Mouse (Mus musculus) Patski (cell line): ENCODE measurements around the gene Atp1a4. TPM values are rescaled to one million over a fixed set of nuclear protein-coding genes. Genes with fewer than 3 reads are reported as not detected.

Experiments
- ATAC-seq: fragments of 100-300 bp; one replicate; pipeline ENCODE4 v1.8.0; 2021
- CTCF ChIA-PET: fragments of 350-600 bp; sonication (Branson Sonifier 250); formaldehyde crosslinking; loops from one replicate; lab custom pipeline; 2022; ENCODE audit warnings: inconsistent platforms; lab: Charles Lee
- POLR2A ChIA-PET: fragments of 350-600 bp; sonication (Branson Sonifier 250); formaldehyde crosslinking; loops from one replicate; lab custom pipeline; 2022; ENCODE audit warnings: antibody characterized with exemption, inconsistent platforms; lab: Charles Lee
- DNase-seq: peaks from one replicate; pipeline ENCODE4 v3.0.0-alpha.2; 2011; ENCODE audit warnings: low read depth, low spot score
- H3K27me3 ChIP-seq: fragments of 371-371 bp; one replicate; pipeline ENCODE4 v1.5.1; 2021
- CTCF ChIP-seq: fragments of 100-300 bp; IDR thresholded peaks from one replicate; pipeline ENCODE4 v1.5.1; 2021
- in situ Hi-C: fragments of 300-500 bp; cut with MboI; formaldehyde crosslinking; loops from 3 replicates; pipeline ENCODE4 v1.11.1; 2018; ENCODE audit warnings: low pct_unique_long_range_greater_than_20kb, mixed read lengths
- polyA plus RNA-seq: library from polyadenylated mRNA; unstranded; gene quantifications from one replicate; pipeline ENCODE4 v1.2.3, GENCODE M21; 2021

Gene Atp1a4
- polyA plus RNA-seq, 1 experiment from 2014 or later: 0.06 TPM

- CTCF ChIA-PET: interaction anchor here (14.5 kb wide), 1 partner anchor 10 kb away, joined by 144 read pairs; no protein-coding TSS in a partner anchor
Observed at GRCm38 (mm10) chr1:172228209-172228608, 30.0 kb downstream of the Atp1a4 start.

DNA sequence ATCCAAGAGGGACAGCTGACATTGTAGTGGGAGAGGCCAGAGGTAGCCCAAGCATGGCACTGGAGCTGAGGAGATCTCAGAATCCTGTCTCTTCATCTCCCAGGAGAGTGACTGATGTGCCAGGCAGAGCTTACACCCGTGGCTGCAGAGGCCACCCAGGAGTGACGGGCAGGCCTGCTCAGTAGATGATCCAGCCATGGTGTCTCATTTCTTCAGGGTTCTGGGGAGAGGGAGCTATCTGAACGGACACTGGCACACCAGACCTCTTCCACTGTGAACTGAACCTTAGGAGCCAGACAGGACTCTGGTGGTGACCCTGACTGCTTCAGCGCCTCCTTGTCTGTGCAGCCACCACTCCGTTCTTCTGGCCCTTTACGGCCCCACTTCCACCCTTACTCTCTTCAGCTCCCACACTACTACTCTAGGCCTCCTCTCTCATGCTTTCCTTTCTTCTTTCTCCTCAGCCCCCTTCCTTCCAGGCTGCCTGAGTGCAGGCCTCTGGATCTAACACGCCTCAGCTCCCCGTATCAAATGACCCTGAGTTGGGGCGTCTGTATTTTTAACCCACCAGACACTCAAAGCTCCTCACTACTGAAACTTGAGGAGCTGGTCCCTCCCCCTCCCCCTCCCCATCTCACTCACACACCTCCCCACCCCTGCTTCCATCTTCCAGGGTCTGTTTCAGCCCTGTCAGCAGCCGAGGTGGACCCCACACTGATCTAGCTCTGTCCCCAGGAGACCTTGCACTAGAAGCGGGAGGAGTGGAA is 36.7 kb downstream of the Atp1a4 start:
- POLR2A ChIA-PET: interaction anchor here (0.7 to 0.8 kb wide), 2 partner anchors 14 to 19 kb away, joined by 3 read pairs; no protein-coding TSS in a partner anchor
- ATAC-seq (no peak), DNase-seq (no peak)
- TF ChIP-seq CTCF: no peak
- in situ Hi-C loops: no loop called here
- H3K27me3 ChIP-seq: no peaks in the 10 kb centered on the region
- CTCF ChIA-PET: interaction anchor here (14.5 kb wide), 1 partner anchor 17 kb away, joined by 144 read pairs; no protein-coding TSS in a partner anchor

More at GRCm38 (mm10) chr1:172228209-172228608, 30.0 kb downstream of the Atp1a4 start:
- no peak for DNase-seq
- POLR2A ChIA-PET: interaction anchor here (0.7 to 1.0 kb wide), 3 partner anchors 12 to 1375 kb away, joined by 3 read pairs; no protein-coding TSS in a partner anchor
- no peak for TF ChIP-seq CTCF
- in situ Hi-C loops: no loop called here
- H3K27me3 ChIP-seq: no peaks in the 10 kb centered on the region
- no peak for ATAC-seq

DNA sequence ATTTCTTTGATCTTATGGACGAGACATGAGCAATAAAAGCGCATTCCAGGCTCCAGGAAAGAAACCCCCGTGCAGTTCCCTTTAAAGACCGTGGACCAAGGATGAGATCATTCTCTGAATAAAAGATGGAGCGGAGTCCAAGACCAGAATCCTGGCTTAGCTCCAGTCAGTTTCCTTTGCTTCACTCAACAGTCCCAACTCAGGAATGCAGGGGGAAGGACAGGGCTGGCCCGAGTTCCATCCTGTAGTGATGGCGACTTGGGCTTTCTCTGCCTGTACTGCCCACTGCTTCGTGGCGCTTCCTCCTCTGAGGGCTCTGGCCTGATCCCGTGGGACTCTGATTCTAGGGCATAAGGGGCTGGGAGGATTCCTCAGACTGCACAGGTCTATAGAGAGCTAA is 37.8 kb downstream of the Atp1a4 start:
- TF ChIP-seq CTCF: no peak
- CTCF ChIA-PET: interaction anchor here (1.2 to 14.5 kb wide), 2 partner anchors 18 to 26 kb away, joined by 3 to 144 read pairs; no protein-coding TSS in a partner anchor
- POLR2A ChIA-PET: interaction anchor here (0.8 to 1.8 kb wide), 3 partner anchors 15 to 16 kb away, joined by 3 to 7 read pairs (median 3); no protein-coding TSS in a partner anchor
- in situ Hi-C loops: no loop called here
- peak; percentile 74 for ATAC-seq
- DNase-seq: no peak
- H3K27me3 ChIP-seq: no peaks in the 10 kb centered on the region

DNA sequence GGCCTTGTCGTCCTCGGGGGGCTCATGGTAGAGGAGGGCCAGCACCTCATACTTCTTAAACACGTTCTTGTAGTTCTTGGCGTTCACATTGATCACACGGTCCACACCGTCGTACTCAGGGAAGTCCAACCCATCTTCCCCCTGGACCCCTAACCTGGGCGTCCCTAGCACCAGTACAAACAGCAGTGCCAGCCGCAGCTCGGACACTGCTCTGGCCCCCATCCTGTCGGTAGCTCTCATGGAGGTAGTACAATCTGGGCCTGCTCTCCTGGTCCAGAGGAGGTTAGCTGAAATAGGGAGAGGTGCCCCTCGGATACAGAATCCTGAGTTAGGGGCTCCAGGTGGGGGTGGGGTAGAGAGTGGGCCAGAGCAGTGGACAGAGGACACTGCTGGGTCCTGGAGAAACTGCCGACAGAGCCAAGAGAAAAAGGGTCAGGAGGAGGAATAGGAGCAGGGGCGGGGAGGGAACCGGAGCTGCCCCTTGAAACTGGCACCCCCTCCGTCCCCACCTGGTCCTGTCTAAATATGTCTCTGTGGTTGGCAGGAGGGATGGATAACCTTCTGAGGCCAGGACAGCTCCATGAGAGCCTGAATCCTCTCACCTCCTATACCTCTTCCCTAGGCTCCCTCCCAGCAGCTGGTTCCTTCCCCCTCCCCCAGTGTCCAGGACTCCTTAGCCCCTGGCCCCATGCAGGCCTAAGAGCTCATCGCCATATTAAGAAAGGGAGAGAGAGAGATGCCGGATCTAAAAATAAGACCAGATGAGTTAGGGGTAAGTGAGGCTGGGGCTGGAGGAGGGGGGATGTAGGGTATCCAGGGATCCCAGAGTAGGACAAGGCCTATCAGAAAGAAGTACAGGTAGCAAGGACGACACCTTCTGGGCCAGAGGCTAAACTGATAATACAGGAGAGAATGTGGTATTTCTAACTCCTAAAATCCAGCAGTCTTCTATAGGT is 38.5 kb downstream of the Atp1a4 start, which contains the start of gene Casq1:
Casq1 (minus strand) TSS at position 418 of the 956 bp plus-strand sequence.
- no peak for DNase-seq
- no peaks in the 10 kb centered on the region for H3K27me3 ChIP-seq
- in situ Hi-C loops: no loop called here
- ChIA-PET POLR2A (interaction anchor here (0.7 to 1.8 kb wide), 5 partner anchors 14 to 21 kb away, joined by 3 to 7 read pairs (median 4); no protein-coding TSS in a partner anchor), CTCF (interaction anchor here (0.7 to 14.5 kb wide), 4 partner anchors 19 to 89 kb away, joined by 3 to 144 read pairs (median 4); no protein-coding TSS in a partner anchor)
- ATAC-seq: no peak
- TF ChIP-seq CTCF: no peak

- TF ChIP-seq CTCF: no peak
- CTCF ChIA-PET: interaction anchor here (0.8 to 14.5 kb wide), 3 partner anchors 12 to 91 kb away, joined by 3 to 144 read pairs (median 11); partner anchors contain the start of gene Pea15a
- no peaks in the 10 kb centered on the region for H3K27me3 ChIP-seq
- ATAC-seq (no peak), DNase-seq (no peak)
- POLR2A ChIA-PET: interaction anchor here (1.3 to 1.8 kb wide), 3 partner anchors 13 to 25 kb away, joined by 4 to 11 read pairs (median 7); no protein-coding TSS in a partner anchor
- in situ Hi-C loops: no loop called here
Observed at GRCm38 (mm10) chr1:172218164-172218910, 39.9 kb downstream of the Atp1a4 start.

GRCm38 (mm10) chr1:172217148-172217547 is 41.1 kb downstream of the Atp1a4 start:
- TF ChIP-seq CTCF: no peak
- no peaks in the 10 kb centered on the region for H3K27me3 ChIP-seq
- in situ Hi-C loops: no loop called here
- ChIA-PET POLR2A (interaction anchor here (0.6 to 1.3 kb wide), 6 partner anchors 12 to 92 kb away, joined by 3 to 11 read pairs (median 3); no protein-coding TSS in a partner anchor), CTCF (interaction anchor here (1.0 to 14.5 kb wide), 5 partner anchors 11 to 75 kb away, joined by 3 to 144 read pairs (median 5); partner anchors contain the start of genes Igsf8 and Pea15a)
- no peak for DNase-seq
- ATAC-seq: peak; percentile 63

DNA sequence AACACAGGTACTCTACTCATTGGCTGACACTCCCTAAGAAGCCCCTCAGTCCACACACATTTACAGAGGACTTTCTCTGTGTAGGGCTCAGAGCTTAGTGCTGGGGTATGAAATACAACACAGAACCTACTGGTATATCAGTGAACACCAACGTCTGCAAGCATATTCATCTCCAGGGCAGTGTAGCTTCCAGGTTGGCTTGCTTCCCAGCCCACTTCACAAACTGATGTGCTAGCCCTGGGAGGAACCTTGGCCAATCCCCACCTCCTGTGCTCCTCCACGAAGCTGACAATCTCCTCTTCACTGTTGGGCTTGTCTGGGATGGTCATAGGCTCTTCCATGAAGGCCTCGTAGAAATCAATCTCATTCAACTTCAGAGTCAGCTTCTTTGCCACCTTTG is 43.5 kb downstream of the Atp1a4 start:
- ChIA-PET CTCF (interaction anchor here (1.7 kb wide), 2 partner anchors 28 to 65 kb away, joined by 3 to 4 read pairs; no protein-coding TSS in a partner anchor), POLR2A (no interaction called here)
- no peak for TF ChIP-seq CTCF
- no peaks in the 10 kb centered on the region for H3K27me3 ChIP-seq
- in situ Hi-C loops: no loop called here
- DNase-seq (no peak), ATAC-seq (no peak)

DNA sequence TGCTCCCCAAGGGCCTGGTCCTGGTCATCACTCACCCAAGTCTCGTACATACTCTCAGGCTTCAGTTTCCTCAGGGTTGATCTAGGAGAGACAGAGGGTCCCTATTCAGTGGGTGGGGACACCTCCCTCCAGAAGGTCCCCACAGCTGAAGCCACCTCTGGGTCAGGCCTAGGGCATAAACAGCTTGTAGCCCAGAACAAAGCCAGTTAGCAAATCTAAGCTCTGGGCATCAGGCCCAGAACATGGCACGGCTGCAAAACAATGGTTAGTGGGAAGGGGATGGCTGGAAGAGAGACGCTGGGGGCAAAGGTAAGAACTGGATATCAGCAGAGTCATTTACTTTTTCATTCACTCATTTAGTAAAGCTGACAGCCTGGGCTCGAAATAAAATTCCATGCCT is 44.4 kb downstream of the Atp1a4 start:
- CTCF ChIA-PET: interaction anchor here (0.8 to 1.4 kb wide), 3 partner anchors 12 to 96 kb away, joined by 3 read pairs; no protein-coding TSS in a partner anchor
- DNase-seq (no peak), ATAC-seq (no peak)
- POLR2A ChIA-PET: no interaction called here
- in situ Hi-C loops: no loop called here
- H3K27me3 ChIP-seq: no peaks in the 10 kb centered on the region
- no peak for TF ChIP-seq CTCF

DNA sequence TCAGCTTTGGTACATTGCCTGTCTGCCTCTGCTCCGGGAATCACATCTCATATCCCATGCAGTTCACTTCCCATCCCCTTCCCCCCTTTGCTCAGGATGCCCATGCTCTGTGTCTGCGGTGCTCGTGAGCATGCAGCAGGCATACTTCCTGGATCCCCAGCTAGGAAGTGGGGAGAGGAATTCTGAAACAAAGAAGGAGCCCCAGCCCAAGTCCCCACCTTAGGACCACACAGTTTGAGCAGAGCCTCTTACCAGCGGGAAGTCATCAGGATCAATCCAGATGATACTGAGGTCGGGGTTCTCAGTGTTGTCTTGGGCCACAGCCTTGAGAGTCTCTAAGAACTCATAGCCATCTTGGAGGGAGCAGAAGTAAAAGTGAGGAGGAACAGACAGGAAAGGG is 45.4 kb downstream of the Atp1a4 start:
- ChIA-PET CTCF (interaction anchor here (0.9 to 1.4 kb wide), 4 partner anchors 13 to 97 kb away, joined by 3 to 5 read pairs (median 3); no protein-coding TSS in a partner anchor), POLR2A (no interaction called here)
- no peaks in the 10 kb centered on the region for H3K27me3 ChIP-seq
- in situ Hi-C loops: no loop called here
- no peak for TF ChIP-seq CTCF
- DNase-seq: no peak
- no peak for ATAC-seq
